Mouse (Mus musculus) layer of hippocampus, postnatal 36 days (tissue): ENCODE data around the gene Ddx10. TPM values are rescaled to one million over a fixed set of nuclear protein-coding genes. Genes with fewer than 3 reads are reported as not detected.

Experiments used
- total RNA-seq, 2 experiments: library from RNA; stranded (reverse); gene quantifications; 2 replicates each; pipeline ENCODE4 v1.2.3; 2021

Gene Ddx10
- total RNA-seq, 2 experiments from 2014 or later = 21.0 to 21.5 TPM

Other genes starting within 250 kb of the Ddx10 start
- gene Exph5, start 53.6 kb upstream of the Ddx10 start, total RNA-seq = 1 to 10 TPM; 3.8 to 4.0 TPM
- 1 to 10 TPM; 4.6 to 4.8 TPM for gene Kdelc2, start 136.0 kb upstream of the Ddx10 start, total RNA-seq
- gene 4930550C14Rik, start 154.3 kb upstream of the Ddx10 start, total RNA-seq = under 1 TPM in 1 of 2 experiments, not detected in 1; 0.38 TPM